Mouse (Mus musculus): ENCODE data around the gene Rap1gap2. TPM values are rescaled to one million over a fixed set of nuclear protein-coding genes. Genes with fewer than 3 reads are reported as not detected.

Rap1gap2 gene
- total and polyA plus RNA-seq, 2 experiments from 2014 or later = 12.1 to 49.1 TPM

GRCm38 (mm10) chr11:74561392-74561791, 49.3 kb downstream of the Rap1gap2 start:
- DNase-seq (ENCODE audit: low spot score) (no peak), ATAC-seq (ENCODE audit: low FRiP score) (no peak)
- H3K27me3 ChIP-seq (ENCODE audit: insufficient read depth, low read length) = no peaks in the 10 kb centered on the region
- no peaks in the 10 kb centered on the region for H3K4me1 ChIP-seq (ENCODE audit: insufficient read depth, low read length)
- H3K9ac ChIP-seq (replicated peaks; ENCODE audit: low read length, poor library complexity, severe bottlenecking) = no peak overlapping the region
- TF ChIP-seq CTCF (IDR thresholded peaks at IDR 0.05) = no peak
- H3K4me3 ChIP-seq (ENCODE audit: low read depth, low read length) = no peak overlapping the region
- no peak overlapping the region for H3K27ac ChIP-seq (ENCODE audit: low read depth, low read length)
- no peak overlapping the region for H3K4me2 ChIP-seq (ENCODE audit: low read depth, low read length, poor library complexity, severe bottlenecking)
- no peaks in the 10 kb centered on the region for H3K9me3 ChIP-seq (ENCODE audit: low read length)
- 92% methylated on average over 4 of the region's 4 CpGs for WGBS
- no peaks in the 10 kb centered on the region for H3K36me3 ChIP-seq (ENCODE audit: insufficient read depth, low read length)

GRCm38 (mm10) chr11:74560600-74561227, 50.0 kb downstream of the Rap1gap2 start:
- H3K4me3 ChIP-seq (ENCODE audit: low read depth, low read length) = no peak overlapping the region
- no peak overlapping the region for H3K4me2 ChIP-seq (ENCODE audit: low read depth, low read length, poor library complexity, severe bottlenecking)
- no peak for TF ChIP-seq CTCF (IDR thresholded peaks at IDR 0.05)
- peaks cover 4% of the 10 kb centered on the region; the same call in 1 of the 2 replicates for H3K4me1 ChIP-seq (ENCODE audit: insufficient read depth, low read length)
- no peak for DNase-seq (ENCODE audit: low spot score)
- WGBS = 90% methylated on average over 9 of the region's 9 CpGs
- H3K27me3 ChIP-seq (ENCODE audit: insufficient read depth, low read length) = no peaks in the 10 kb centered on the region
- no peaks in the 10 kb centered on the region for H3K9me3 ChIP-seq (ENCODE audit: low read length)
- H3K9ac ChIP-seq (replicated peaks; ENCODE audit: low read length, poor library complexity, severe bottlenecking) = no peak overlapping the region
- ATAC-seq (ENCODE audit: low FRiP score) = no peak
- H3K36me3 ChIP-seq (ENCODE audit: insufficient read depth, low read length) = no peaks in the 10 kb centered on the region
- no peak overlapping the region for H3K27ac ChIP-seq (ENCODE audit: low read depth, low read length)

- no peak overlapping the region for H3K4me3 ChIP-seq (ENCODE audit: low read depth, low read length)
- no peak for TF ChIP-seq CTCF (IDR thresholded peaks at IDR 0.05)
- H3K36me3 ChIP-seq (ENCODE audit: insufficient read depth, low read length) = no peaks in the 10 kb centered on the region
- no peak overlapping the region for H3K9ac ChIP-seq (replicated peaks; ENCODE audit: low read length, poor library complexity, severe bottlenecking)
- H3K4me1 ChIP-seq (ENCODE audit: insufficient read depth, low read length) = peaks cover 11% of the 10 kb centered on the region; the same call in 1 of the 2 replicates
- no peak overlapping the region for H3K27ac ChIP-seq (ENCODE audit: low read depth, low read length)
- no peak overlapping the region for H3K4me2 ChIP-seq (ENCODE audit: low read depth, low read length, poor library complexity, severe bottlenecking)
- WGBS = 47% methylated on average over 5 of the region's 5 CpGs
- H3K9me3 ChIP-seq (ENCODE audit: low read length) = no peaks in the 10 kb centered on the region
- no peaks in the 10 kb centered on the region for H3K27me3 ChIP-seq (ENCODE audit: insufficient read depth, low read length)
- DNase-seq (ENCODE audit: low spot score) = no peak
- no peak for ATAC-seq (ENCODE audit: low FRiP score)
Measured at GRCm38 (mm10) chr11:74559793-74560433, 50.8 kb downstream of the Rap1gap2 start.

- no peak for TF ChIP-seq CTCF (IDR thresholded peaks at IDR 0.05)
- peaks cover 14% of the 10 kb centered on the region; the same call in 1 of the 2 replicates for H3K4me1 ChIP-seq (ENCODE audit: insufficient read depth, low read length)
- H3K27me3 ChIP-seq (ENCODE audit: insufficient read depth, low read length) = no peaks in the 10 kb centered on the region
- no peak overlapping the region for H3K4me2 ChIP-seq (ENCODE audit: low read depth, low read length, poor library complexity, severe bottlenecking)
- H3K4me3 ChIP-seq (ENCODE audit: low read depth, low read length) = no peak overlapping the region
- H3K36me3 ChIP-seq (ENCODE audit: insufficient read depth, low read length) = no peaks in the 10 kb centered on the region
- H3K27ac ChIP-seq (ENCODE audit: low read depth, low read length) = no peak overlapping the region
- ATAC-seq (ENCODE audit: low FRiP score) = no peak
- H3K9me3 ChIP-seq (ENCODE audit: low read length) = no peaks in the 10 kb centered on the region
- no peak for DNase-seq (ENCODE audit: low spot score)
- WGBS = 85% methylated on average over 5 of the region's 5 CpGs
- no peak overlapping the region for H3K9ac ChIP-seq (replicated peaks; ENCODE audit: low read length, poor library complexity, severe bottlenecking)
Measured at GRCm38 (mm10) chr11:74558933-74559332, 51.8 kb downstream of the Rap1gap2 start.

- no peak for DNase-seq (ENCODE audit: low spot score)
- H3K27me3 ChIP-seq (ENCODE audit: insufficient read depth, low read length) = no peaks in the 10 kb centered on the region
- no peaks in the 10 kb centered on the region for H3K9me3 ChIP-seq (ENCODE audit: low read length)
- 58% methylated on average over 11 of the region's 11 CpGs for WGBS
- peaks cover 14% of the 10 kb centered on the region; the same call in 1 of the 2 replicates for H3K4me1 ChIP-seq (ENCODE audit: insufficient read depth, low read length)
- no peak overlapping the region for H3K4me2 ChIP-seq (ENCODE audit: low read depth, low read length, poor library complexity, severe bottlenecking)
- H3K27ac ChIP-seq (ENCODE audit: low read depth, low read length) = no peak overlapping the region
- TF ChIP-seq CTCF (IDR thresholded peaks at IDR 0.05) = no peak
- no peak for ATAC-seq (ENCODE audit: low FRiP score)
- H3K36me3 ChIP-seq (ENCODE audit: insufficient read depth, low read length) = no peaks in the 10 kb centered on the region
- no peak overlapping the region for H3K9ac ChIP-seq (replicated peaks; ENCODE audit: low read length, poor library complexity, severe bottlenecking)
- H3K4me3 ChIP-seq (ENCODE audit: low read depth, low read length) = no peak overlapping the region
Measured at GRCm38 (mm10) chr11:74557456-74558230, 53.1 kb downstream of the Rap1gap2 start.
